Mouse (Mus musculus) layer of hippocampus, postnatal 14 days (tissue): ENCODE measurements around the gene Zfp128. TPM values are rescaled to one million over a fixed set of nuclear protein-coding genes. Genes with fewer than 3 reads are reported as not detected.
"Not testable (repeated sequence)": the region's sequence is repeated elsewhere in the genome, so short reads cannot be mapped to it uniquely, and the experiment has no call there.

ENCODE experiments used
- DNase-seq, 2 experiments: peaks; one replicate each; pipeline ENCODE4 v3.0.0; 2021 to 2022; ENCODE audit warnings: low spot score in 2 of 2, mixed read lengths in 1 of 2
- total RNA-seq, 2 experiments: library from RNA; stranded (reverse); gene quantifications; 2 replicates each; pipeline ENCODE4 v1.2.3; 2021

Zfp128 gene
- total RNA-seq, 2 experiments from 2014 or later = 6.2 to 7.3 TPM

DNA sequence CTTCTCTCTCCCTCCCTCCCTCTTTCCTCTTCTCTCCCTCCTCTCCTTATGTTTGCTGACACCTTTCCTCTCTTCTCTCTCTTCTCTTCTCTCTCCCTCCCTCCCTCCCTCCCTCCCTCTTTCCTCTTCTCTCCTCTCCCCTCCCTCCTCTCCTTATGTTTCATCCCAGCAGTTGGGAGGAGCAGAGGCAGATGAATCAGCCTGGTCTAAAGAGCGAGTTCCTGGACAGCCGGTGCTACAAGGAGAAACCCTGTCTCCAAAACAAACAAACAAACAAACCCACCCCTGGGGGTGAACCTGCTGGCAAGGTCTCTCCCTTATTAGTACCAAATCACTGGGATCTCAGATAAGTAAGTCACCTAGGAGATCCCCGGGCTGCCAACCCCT is 40.3 kb downstream of the Zfp128 start:
- DNase-seq = no peak

DNA sequence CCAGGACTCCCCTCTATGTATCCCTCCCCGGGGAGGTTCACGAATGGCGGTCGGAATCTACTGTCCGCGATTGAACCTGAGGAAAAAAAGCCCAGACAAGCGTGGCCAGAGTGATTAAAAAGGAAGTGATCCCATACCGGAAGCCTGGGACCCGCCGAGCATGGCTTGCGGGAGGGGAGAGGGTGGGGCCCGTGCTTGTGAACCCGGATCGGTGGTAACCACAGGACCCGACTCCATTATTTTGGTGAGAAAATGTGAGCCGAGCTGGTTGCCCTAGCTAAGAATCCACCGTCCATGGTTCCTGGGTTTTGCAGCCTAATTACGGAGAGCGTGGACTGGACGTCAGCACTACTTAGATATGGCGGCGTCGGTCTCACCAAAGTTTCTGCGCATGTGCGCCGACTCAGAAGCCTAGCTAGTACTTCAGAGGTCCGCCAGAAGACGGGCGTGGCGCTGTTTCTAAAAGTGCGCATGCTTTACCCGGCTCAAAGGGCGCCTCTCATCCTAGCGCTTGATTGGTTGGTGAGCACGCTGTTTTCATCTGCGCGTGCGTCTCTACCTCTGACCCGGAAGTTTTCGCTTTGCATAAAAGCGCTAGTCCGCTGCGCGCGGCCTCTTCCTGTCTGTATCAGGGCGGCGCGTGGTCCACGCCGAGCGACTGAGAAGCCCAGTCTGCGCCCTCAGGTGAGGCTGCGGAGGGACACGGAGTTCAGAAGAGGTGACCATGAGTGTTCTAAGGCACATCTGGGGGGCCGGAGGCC is 40.9 kb downstream of the Zfp128 start, which contains the start of gene Rps5:
Gene Rps5 (plus strand): TSS at position 586 of the 761 bp plus-strand sequence.
- peak; percentile 99 to 100 for DNase-seq

DNA sequence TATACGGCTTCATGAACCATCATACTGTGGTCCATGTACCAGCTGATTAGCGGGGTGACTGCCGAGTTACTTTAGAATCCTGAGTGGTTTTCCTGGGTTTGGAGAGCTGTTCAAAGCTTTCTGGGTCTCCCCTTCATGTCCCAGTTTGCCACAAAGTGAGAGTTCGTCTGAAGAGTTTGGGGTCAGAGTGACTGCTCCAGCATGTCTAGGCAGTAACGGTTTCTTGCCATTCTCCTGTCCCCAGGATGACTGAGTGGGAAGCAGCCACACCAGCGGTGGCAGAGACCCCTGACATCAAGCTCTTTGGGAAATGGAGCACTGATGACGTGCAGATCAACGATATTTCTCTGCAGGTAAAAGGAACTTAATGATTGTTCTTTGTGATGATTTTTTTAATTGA is 41.8 kb downstream of the Zfp128 start:
- DNase-seq = no peak

DNA sequence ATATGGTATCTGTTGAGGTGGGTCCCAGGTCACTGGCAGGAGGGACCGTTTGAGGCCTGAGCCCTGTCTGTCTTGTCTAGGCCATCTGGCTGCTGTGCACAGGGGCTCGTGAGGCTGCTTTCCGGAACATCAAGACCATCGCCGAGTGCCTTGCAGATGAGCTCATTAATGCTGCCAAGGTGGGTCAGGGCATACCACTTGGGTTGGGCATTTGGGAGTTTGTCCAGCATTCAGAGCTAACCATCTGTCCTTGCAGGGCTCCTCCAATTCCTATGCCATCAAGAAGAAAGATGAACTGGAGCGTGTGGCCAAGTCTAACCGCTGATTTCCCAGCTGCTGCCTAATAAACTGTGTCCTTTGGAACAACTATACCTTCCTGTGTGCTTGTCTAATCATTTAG is 45.3 kb downstream of the Zfp128 start:
- no peak for DNase-seq

DNA sequence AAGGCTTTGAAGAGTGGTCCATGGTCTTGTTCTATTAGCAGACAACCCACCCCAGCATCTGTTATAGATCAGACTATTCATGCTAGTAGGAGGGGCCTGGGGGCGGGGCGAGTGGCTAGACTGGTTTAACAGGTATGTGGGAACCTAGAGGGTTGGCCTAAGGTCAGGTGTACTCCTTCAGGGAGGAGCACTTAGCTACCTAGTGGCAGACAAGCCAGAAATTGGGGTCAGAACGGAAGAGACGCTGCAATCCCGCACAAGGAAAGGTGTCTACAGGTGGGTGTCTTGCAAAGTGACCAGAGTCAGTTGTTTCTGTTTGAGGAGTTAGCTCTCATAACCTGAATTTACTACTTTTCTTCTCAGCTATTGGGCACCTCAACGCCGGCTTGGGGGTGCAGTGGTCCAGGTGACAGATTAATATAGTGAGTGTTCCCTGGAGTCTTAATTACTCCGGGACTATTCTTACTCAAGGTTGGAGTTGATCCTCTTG is 46.3 kb downstream of the Zfp128 start, which contains the start of gene Rnf225:
Gene Rnf225 (plus strand): TSS at position 226 of the 490 bp plus-strand sequence.
- peak in 1 of 2 experiments; percentile 9 for DNase-seq

DNA sequence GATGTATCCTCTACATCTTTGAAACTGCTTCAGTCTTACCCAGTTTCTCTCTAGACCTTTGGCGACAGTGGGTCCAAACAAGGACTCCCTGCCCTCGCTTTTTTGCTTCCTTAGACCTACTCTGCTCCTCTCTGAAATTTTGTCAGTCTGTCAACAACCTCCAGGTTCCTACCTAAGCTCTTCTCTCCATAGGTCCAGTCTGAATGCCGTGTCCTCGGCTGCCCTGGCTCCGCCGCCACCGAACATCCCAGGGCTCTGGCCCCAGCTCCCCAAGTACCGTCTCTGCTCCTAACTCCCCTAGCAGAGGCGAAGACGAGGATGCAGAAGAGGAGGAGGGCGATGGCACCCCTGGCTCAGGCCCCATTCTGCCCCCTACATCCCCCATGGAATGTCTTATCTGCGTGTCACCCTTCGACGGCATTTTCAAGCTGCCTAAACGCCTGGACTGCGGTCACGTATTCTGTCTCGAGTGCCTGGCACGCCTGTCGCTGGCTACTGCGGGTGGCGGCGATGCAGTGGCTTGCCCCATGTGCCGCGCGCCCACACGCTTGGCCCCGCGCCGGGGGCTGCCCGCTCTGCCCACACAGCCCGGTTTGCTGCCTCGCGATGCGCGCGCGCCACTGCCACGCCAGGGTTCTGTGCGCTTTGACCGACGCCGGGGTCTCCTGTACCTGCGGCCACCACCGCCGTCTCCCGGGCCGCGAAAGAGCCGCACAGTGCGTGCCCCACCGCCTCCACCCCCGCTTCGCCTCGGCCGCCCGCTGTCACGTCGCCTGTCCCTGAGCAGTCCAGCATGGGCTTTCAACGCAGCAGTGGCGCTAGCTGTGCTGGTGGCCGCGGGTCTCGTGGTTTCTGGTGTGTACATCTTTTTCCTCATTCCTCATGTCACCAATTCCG is 47.0 kb downstream of the Zfp128 start:
- peak in 1 of 2 experiments; percentile 31 for DNase-seq

DNA sequence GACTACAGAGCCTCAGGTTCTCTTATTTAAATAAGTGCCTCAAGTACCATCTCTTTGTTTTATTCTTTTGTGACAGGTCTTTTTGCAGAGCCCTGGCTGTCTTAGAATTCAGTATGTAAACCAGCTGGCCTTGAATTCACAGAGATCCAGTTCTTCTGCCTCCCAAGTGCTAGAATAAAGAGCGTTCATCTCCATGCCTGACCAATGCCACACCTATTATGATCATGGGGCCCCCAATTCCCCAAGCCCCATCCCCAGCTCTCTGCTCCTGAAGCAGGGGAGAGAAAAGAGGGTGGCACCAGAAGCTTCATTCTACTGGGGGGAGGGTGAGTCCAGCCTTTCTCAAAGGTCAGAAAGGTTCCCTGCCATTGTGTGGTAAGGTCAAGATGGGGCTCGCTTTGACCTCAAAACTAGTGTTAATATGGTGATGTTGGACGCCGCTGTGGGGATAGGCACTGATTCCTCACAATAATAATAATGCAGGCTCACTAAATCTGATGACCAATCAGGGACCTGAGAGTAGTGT is 52.7 kb downstream of the Zfp128 start:
- DNase-seq = no peak

DNA sequence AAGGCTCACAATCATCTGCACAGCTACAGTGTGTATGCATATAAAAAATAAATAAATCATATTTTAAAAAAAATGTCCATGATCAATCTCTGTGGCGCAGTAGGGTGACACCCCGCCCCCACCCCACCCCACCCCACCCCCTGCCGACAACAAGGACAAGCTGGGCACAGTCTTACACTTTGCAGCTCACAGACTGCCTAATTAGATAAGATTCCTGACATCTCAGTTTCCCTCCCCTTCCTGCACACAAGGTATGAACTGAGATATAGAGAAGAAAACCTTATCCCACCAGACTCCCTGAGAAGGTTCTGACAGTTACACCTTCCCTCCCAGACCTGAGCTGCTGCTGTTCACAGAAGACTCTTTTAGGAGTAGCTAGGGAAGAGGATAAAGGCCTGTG is 53.8 kb downstream of the Zfp128 start:
- DNase-seq = no peak

DNA sequence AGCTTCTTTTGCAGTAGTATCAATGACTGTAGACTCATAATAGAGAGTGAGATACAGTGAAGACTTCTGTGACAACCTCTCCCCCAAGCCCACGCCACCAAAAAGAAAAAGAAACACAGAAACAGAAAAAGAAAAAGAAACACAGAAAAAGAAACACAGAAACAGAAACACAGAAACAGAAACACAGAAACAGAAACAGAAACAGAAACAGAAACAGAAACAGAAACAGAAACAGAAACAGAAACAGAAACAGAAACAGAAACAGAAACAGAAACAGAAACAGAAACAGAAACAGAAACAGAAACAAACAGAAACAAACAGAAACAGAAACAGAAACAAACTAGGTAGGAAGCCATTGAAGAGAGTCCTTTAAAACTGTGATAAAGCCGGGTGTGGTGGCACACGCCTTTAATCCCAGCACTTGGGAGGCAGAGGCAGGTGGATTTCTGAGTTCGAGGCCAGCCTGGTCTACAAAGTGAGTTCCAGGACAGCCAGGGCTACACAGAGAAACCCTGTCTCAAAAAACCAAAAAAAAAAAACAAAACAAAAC is 56.4 kb downstream of the Zfp128 start:
- DNase-seq = not testable (repeated sequence)

DNA sequence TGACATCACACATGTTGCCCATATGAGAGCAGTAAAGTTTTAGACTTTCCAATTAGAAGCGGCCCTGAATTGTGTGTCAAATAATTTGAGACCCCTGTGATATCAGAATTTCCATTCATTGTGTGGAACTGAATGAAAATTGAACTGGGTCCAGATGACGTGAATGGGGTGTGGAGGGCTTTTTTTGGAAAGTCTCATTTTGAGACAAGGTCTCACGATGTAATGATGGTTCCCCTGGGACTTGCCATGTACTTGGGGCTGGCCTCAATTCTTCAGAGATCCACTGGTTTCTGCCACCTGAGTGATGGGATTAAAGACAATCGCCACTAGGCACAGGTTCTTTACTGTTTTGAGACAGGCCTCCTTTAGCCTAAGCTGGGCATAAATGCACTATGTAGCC is 59.6 kb downstream of the Zfp128 start:
- no peak for DNase-seq

Other genes starting within 250 kb of the Zfp128 start
- not detected for gene Vmn2r54, start 240.9 kb upstream of the Zfp128 start, total RNA-seq
- gene Vmn2r55, start 196.2 kb upstream of the Zfp128 start, total RNA-seq = not detected
- not detected for gene Vmn2r56, start 146.2 kb upstream of the Zfp128 start, total RNA-seq
- 10 to 100 TPM; 16.8 to 21.9 TPM for gene Zscan18, start 77.5 kb upstream of the Zfp128 start, total RNA-seq
- gene Zfp329, start 62.3 kb upstream of the Zfp128 start, total RNA-seq = 10 to 100 TPM; 19.5 to 20.2 TPM
- gene Zfp110, start 46.4 kb upstream of the Zfp128 start, total RNA-seq = 10 to 100 TPM; 16.1 to 16.8 TPM
- 10 to 100 TPM; 11.9 to 14.5 TPM for gene Zscan22, start 16.6 kb downstream of the Zfp128 start, total RNA-seq
- gene Rps5, start 41.1 kb downstream of the Zfp128 start, total RNA-seq = 100 to 1,000 TPM; 418 to 457 TPM
- gene Rnf225, start 46.2 kb downstream of the Zfp128 start, total RNA-seq = 1 to 10 TPM in 1 of 2 experiments, under 1 TPM in 1; 0.92 to 1.2 TPM
- gene Zfp324, start 84.7 kb downstream of the Zfp128 start, total RNA-seq = 10 to 100 TPM; 12.0 to 13.5 TPM
- 1 to 10 TPM; 8.3 to 9.1 TPM for gene Zfp446, start 96.7 kb downstream of the Zfp128 start, total RNA-seq
- under 1 TPM in 1 of 2 experiments, not detected in 1; 0.26 TPM for gene Slc27a5, start 117.0 kb downstream of the Zfp128 start, total RNA-seq
- 100 to 1,000 TPM; 236 to 244 TPM for gene Trim28, start 117.9 kb downstream of the Zfp128 start, total RNA-seq
- 10 to 100 TPM; 27.8 to 30.9 TPM for gene Zbtb45, start 128.9 kb downstream of the Zfp128 start, total RNA-seq
- gene Chmp2a, start 153.6 kb downstream of the Zfp128 start, total RNA-seq = 100 to 1,000 TPM; 143 to 149 TPM
- 100 to 1,000 TPM; 199 to 212 TPM for gene Ube2m, start 157.1 kb downstream of the Zfp128 start, total RNA-seq
- gene Mzf1, start 173.6 kb downstream of the Zfp128 start, total RNA-seq = 10 to 100 TPM; 13.7 to 17.4 TPM
- gene Vmn1r85, start 214.0 kb downstream of the Zfp128 start, total RNA-seq = not detected
- not detected for gene Vmn1r86, start 238.7 kb downstream of the Zfp128 start, total RNA-seq